In genomic region chr14:25378717-25379224, GRCm38 (mm10) we compare ENCODE assay signal across 8 mouse cellular contexts.
DNase-seq lines count a peak whose midpoint lies in the region; ATAC-seq lines count a peak whose summit lies in the region.

No protein-coding gene starts in this region.

- H3K4me1 ChIP-seq in kidney, embryonic 15.5 days = peaks cover 65% of the 10 kb centered on the region
- peaks cover 18% of the 10 kb centered on the region for H3K4me1 ChIP-seq in liver, embryonic 15.5 days (replicated peaks)
- peaks cover 14% of the 10 kb centered on the region for H3K4me1 ChIP-seq in neural tube, embryonic 11.5 days (ENCODE audit: control insufficient read depth, insufficient read depth, low read length)

- H3K27me3 ChIP-seq in kidney, embryonic 15.5 days = no peaks in the 10 kb centered on the region
- peaks cover 62% of the 10 kb centered on the region for H3K27me3 ChIP-seq in liver, embryonic 15.5 days
- no peaks in the 10 kb centered on the region for H3K27me3 ChIP-seq in neural tube, embryonic 11.5 days (ENCODE audit: control insufficient read depth, insufficient read depth, low read length)

- intact Hi-C loops in gastrocnemius, postnatal 14 days (cut with DNase I; ENCODE audit: low total_unique reads) = no loop called here

- H3K9ac ChIP-seq in kidney, embryonic 15.5 days = peak overlapping the region; percentile 72
- no peak overlapping the region for H3K9ac ChIP-seq in liver, embryonic 15.5 days
- H3K9ac ChIP-seq in neural tube, embryonic 11.5 days (ENCODE audit: low read length) = peak overlapping the region; percentile 75

- H3K4me2 ChIP-seq in kidney, embryonic 15.5 days = peak overlapping the region; percentile 71
- peak overlapping the region; percentile 66 for H3K4me2 ChIP-seq in liver, embryonic 15.5 days
- H3K4me2 ChIP-seq in neural tube, embryonic 11.5 days (ENCODE audit: low read depth) = peak overlapping the region; percentile 60

- peak overlapping the region; percentile 45 for H3K4me3 ChIP-seq in kidney, embryonic 15.5 days (replicated peaks)
- peak overlapping the region; percentile 50 for H3K4me3 ChIP-seq in liver, embryonic 15.5 days (replicated peaks)
- peak overlapping the region; percentile 29 for H3K4me3 ChIP-seq in neural tube, embryonic 11.5 days (ENCODE audit: low read depth, low read length)

- no peak for ATAC-seq in kidney, embryonic 15.5 days (replicated peaks; ENCODE audit: low FRiP score)
- ATAC-seq in inflammation-experienced regulatory T-cells, adult 6 months = peak; percentile 46
- no peak for ATAC-seq in liver, embryonic 15.5 days (ENCODE audit: insufficient read depth)
- ATAC-seq in neural tube, embryonic 11.5 days (ENCODE audit: insufficient read depth, low FRiP score, low TSS enrichment) = peak; percentile 6

- WGBS in kidney, embryonic 15.5 days = 3% methylated on average over 13 of the region's 13 CpGs
- WGBS in liver, embryonic 15.5 days (ENCODE audit: insufficient replicate concordance) = 8% methylated on average over 13 of the region's 13 CpGs
- WGBS in neural tube, embryonic 11.5 days = 2% methylated on average over 13 of the region's 13 CpGs

- H3K27ac ChIP-seq in kidney, embryonic 15.5 days = peak overlapping the region; percentile 99
- H3K27ac ChIP-seq in liver, embryonic 15.5 days (replicated peaks) = peak overlapping the region; percentile 75; the same call in 1 of the 2 replicates
- H3K27ac ChIP-seq in neural tube, embryonic 11.5 days (ENCODE audit: low read depth, low read length) = peak overlapping the region; percentile 100

- H3K9me3 ChIP-seq in kidney, embryonic 15.5 days (replicated peaks) = no peaks in the 10 kb centered on the region
- no peaks in the 10 kb centered on the region for H3K9me3 ChIP-seq in liver, embryonic 15.5 days (replicated peaks)
- H3K9me3 ChIP-seq in neural tube, embryonic 11.5 days (ENCODE audit: control insufficient read depth, low read length) = no peaks in the 10 kb centered on the region

- no peak for DNase-seq in kidney, adult 18-20 months
- peak; percentile 60 to 63 for DNase-seq in cerebellum, postnatal 10 days
- DNase-seq in gastrocnemius, postnatal 14 days = peak; percentile 41
- peak; percentile 74 for DNase-seq in neural tube, embryonic 11.5 days (ENCODE audit: low spot score)
- peak; percentile 44 for DNase-seq in yolk sac, embryonic 10.5 days (ENCODE audit: low spot score)

- H3K36me3 ChIP-seq in kidney, embryonic 15.5 days = no peaks in the 10 kb centered on the region
- H3K36me3 ChIP-seq in liver, embryonic 15.5 days (replicated peaks) = no peaks in the 10 kb centered on the region
- no peaks in the 10 kb centered on the region for H3K36me3 ChIP-seq in neural tube, embryonic 11.5 days (ENCODE audit: control insufficient read depth, insufficient read depth, low read length)

Comparison
In these comparisons a context has a peak if more than half of its experiments do, and no peak if none do; other contexts are left out.
1. ATAC-seq: peak in inflammation-experienced regulatory T-cells, adult 6 months (single experiment) and neural tube, embryonic 11.5 days (single experiment); none in kidney, embryonic 15.5 days (single experiment) and liver, embryonic 15.5 days (single experiment).
2. Peak in every context shown above with its lines, with median percentiles within 50 percentile points of each other: H3K27ac ChIP-seq, H3K4me2 ChIP-seq and H3K4me3 ChIP-seq.